Mouse (Mus musculus) hindbrain, embryonic 15.5 days (tissue): ENCODE data around the gene Cope. TPM values are rescaled to one million over a fixed set of nuclear protein-coding genes. Genes with fewer than 3 reads are reported as not detected.

Experiments
- ATAC-seq: fragments of 200-750 bp; cut with Nextera tagmentation; 2 replicates; pipeline ENCODE4 v1.8.0; 2017; ENCODE audit warnings: low read depth, moderate number of reproducible peaks, moderate TSS enrichment; ENCODE audit not compliant: low FRiP score
- H3K27ac ChIP-seq: fragments of 300-500 bp; sonication (generic); replicated peaks from 2 replicates; pipeline ENCODE4 v1.5.1; 2015; ENCODE audit warnings: mild to moderate bottlenecking, inconsistent platforms
- H3K27me3 ChIP-seq: fragments of 300-500 bp; sonication (generic); 2 replicates; pipeline ENCODE4 v1.6.1; 2015; ENCODE audit warnings: control low read depth, inconsistent platforms
- H3K36me3 ChIP-seq: fragments of 300-500 bp; sonication (generic); 2 replicates; pipeline ENCODE4 v1.6.1; 2015; ENCODE audit warnings: control low read depth, inconsistent platforms
- H3K4me1 ChIP-seq: fragments of 300-500 bp; sonication (generic); replicated peaks from 2 replicates; pipeline ENCODE4 v1.6.1; 2015; ENCODE audit warnings: control low read depth, inconsistent platforms
- H3K4me2 ChIP-seq: fragments of 300-500 bp; sonication (generic); 2 replicates; pipeline ENCODE4 v1.6.1; 2015; ENCODE audit warnings: moderate library complexity, mild to moderate bottlenecking, inconsistent platforms
- H3K4me3 ChIP-seq: fragments of 300-500 bp; sonication (generic); 2 replicates; pipeline ENCODE4 v1.5.1; 2015; ENCODE audit warnings: mild to moderate bottlenecking, inconsistent platforms
- H3K9ac ChIP-seq: fragments of 300-500 bp; sonication (generic); 2 replicates; pipeline ENCODE4 v1.6.1; 2015; ENCODE audit warnings: inconsistent platforms
- H3K9me3 ChIP-seq: fragments of 300-500 bp; sonication (generic); 2 replicates; pipeline ENCODE4 v1.6.1; 2016; ENCODE audit warnings: control low read depth, inconsistent platforms
- WGBS: fragments of 180-500 bp; shearing (Covaris S2); methylation state at CpG from one replicate; pipeline ENCODE4 v1.1.7; 2015; 5-methylcytosine and 5-hydroxymethylcytosine counted together
- polyA plus RNA-seq: library from polyadenylated mRNA; unstranded; fragments of >200 nt; fragmentation: Nextera tagmentation; extraction: Ambion mirVana; gene quantifications from 2 replicates; pipeline ENCODE4 v1.2.1, GENCODE M21; 2015

The Cope gene
- polyA plus RNA-seq, 1 experiment from 2014 or later, result 295 TPM

DNA sequence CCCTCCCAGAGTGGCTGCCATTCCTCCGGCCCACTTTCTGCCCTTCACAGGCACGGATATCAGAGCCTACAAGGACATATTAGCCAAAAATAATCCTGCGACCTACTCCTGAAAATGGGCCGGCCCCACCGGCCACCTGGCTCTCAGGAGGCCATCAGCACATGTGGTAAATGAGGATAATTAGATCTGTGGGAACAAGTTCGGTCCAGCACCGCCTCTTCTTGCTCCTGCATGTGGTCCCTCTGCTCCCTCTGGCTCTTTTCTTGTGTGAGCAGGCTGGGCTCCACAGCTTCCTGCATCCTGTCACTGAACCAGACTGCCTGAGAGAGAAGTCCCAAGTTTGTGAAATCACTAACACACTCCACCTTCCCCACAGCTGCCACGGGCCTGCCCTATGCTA lies 23.1 kb upstream of the Cope start:
- H3K4me1 ChIP-seq, result peaks cover 21% of the 10 kb centered on the region
- no peak overlapping the region for H3K9ac ChIP-seq
- no peaks in the 10 kb centered on the region for H3K9me3 ChIP-seq
- no peak overlapping the region for H3K4me2 ChIP-seq
- H3K4me3 ChIP-seq, result no peak overlapping the region
- no peak for ATAC-seq
- no peaks in the 10 kb centered on the region for H3K36me3 ChIP-seq
- WGBS, result 73% methylated on average over 8 of the region's 8 CpGs
- no peaks in the 10 kb centered on the region for H3K27me3 ChIP-seq
- H3K27ac ChIP-seq, result no peak overlapping the region

- Histone ChIP-seq H3K4me1 (peaks cover 22% of the 10 kb centered on the region), H3K4me2 (no peak overlapping the region), H3K4me3 (no peak overlapping the region), H3K36me3 (peaks cover 8% of the 10 kb centered on the region), H3K9ac (no peak overlapping the region), H3K27ac (no peak overlapping the region), H3K27me3 (no peaks in the 10 kb centered on the region), H3K9me3 (no peaks in the 10 kb centered on the region)
- no peak for ATAC-seq
- 34% methylated on average over 3 of the region's 3 CpGs for WGBS
These were observed 21.3 kb upstream of the Cope start for GRCm38 (mm10) chr8:70281001-70281400.

- Histone ChIP-seq H3K4me3 (peak within 1 kb of the TSS; percentile 75), H3K9ac (peak within 1 kb of the TSS; percentile 73), H3K4me2 (peak within 1 kb of the TSS; percentile 95), H3K27me3 (no peaks in the 10 kb centered on the region), H3K4me1 (peaks cover 22% of the 10 kb centered on the region), H3K36me3 (peaks cover 20% of the 10 kb centered on the region), H3K9me3 (no peaks in the 10 kb centered on the region), H3K27ac (peak within 1 kb of the TSS; percentile 65)
- peak; percentile 86 for ATAC-seq
- WGBS, result under 1% methylated on average over 35 of the region's 36 CpGs
These were observed 19.6 kb upstream of the Cope start, which contains the start of gene Homer3 for GRCm38 (mm10) chr8:70282603-70283135. Gene Homer3, plus strand, starts transcription at chr8:70282827.

DNA sequence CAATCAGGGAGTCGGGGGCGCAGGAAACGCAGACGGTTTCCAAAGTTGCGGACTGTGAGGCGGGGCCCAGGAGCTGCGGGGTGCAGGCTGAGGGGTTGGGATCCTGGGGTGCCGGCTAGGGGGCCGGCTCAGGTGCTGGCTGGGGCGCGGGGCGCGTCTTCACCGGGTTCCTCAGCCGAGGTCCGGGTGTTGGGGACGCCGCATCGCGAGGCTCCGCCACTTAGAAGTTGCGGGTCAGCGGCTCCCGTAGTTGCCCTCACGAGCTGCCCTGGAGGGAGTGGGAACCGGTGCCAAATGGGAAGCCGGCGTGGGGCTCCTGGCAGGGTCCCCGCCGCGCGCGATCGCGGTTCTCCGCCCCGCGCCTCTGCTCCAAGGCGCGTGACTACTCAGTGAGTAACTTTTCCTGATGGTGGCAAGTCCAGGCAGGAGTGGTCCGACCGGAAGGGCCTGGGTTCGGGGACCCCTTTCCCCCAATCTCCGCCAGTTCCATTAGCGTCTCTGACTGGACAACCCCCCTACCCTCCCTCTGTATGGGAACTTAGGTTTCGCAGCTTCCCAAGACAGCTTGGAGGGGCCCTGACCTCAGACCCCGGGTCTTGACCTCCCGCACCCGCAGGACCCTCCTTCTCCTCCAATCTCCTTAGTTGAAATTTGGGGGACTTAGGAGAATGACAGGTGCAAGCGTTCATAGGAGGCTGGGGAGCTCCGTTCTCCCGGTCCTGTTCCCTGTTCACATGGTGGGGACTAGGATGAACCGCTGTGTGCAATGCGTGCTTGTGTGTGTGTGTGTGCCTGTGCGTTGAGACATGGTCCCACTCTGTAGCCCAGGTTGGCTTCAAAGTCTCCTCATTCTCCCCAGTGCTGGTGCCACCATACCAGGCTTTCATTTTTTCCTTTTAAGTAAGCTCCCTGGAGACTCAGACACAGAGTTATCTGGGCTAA lies 18.9 kb upstream of the Cope start:
- H3K4me1 ChIP-seq, result peaks cover 22% of the 10 kb centered on the region
- H3K9me3 ChIP-seq, result no peaks in the 10 kb centered on the region
- H3K9ac ChIP-seq, result peak overlapping the region; percentile 73
- ATAC-seq, result peak; percentile 60
- H3K4me3 ChIP-seq, result peak overlapping the region; percentile 75
- no peaks in the 10 kb centered on the region for H3K27me3 ChIP-seq
- peak overlapping the region; percentile 65 for H3K27ac ChIP-seq
- under 1% methylated on average over 55 of the region's 55 CpGs for WGBS
- peaks cover 20% of the 10 kb centered on the region for H3K36me3 ChIP-seq
- peak overlapping the region; percentile 95 for H3K4me2 ChIP-seq

- no peaks in the 10 kb centered on the region for H3K9me3 ChIP-seq
- no peak overlapping the region for H3K27ac ChIP-seq
- H3K4me1 ChIP-seq, result peaks cover 22% of the 10 kb centered on the region
- WGBS, result 79% methylated on average over 5 of the region's 5 CpGs
- no peak overlapping the region for H3K9ac ChIP-seq
- peaks cover 20% of the 10 kb centered on the region for H3K36me3 ChIP-seq
- H3K4me3 ChIP-seq, result no peak overlapping the region
- no peak overlapping the region for H3K4me2 ChIP-seq
- ATAC-seq, result no peak
- no peaks in the 10 kb centered on the region for H3K27me3 ChIP-seq
These were observed 17.9 kb upstream of the Cope start for GRCm38 (mm10) chr8:70284421-70284820.

- WGBS, result 96% methylated on average over 15 of the region's 15 CpGs
- Histone ChIP-seq H3K27ac (no peak overlapping the region), H3K9me3 (no peaks in the 10 kb centered on the region), H3K4me3 (no peak overlapping the region), H3K36me3 (peaks cover 20% of the 10 kb centered on the region), H3K4me2 (no peak overlapping the region), H3K9ac (no peak overlapping the region), H3K27me3 (no peaks in the 10 kb centered on the region), H3K4me1 (peaks cover 22% of the 10 kb centered on the region)
- no peak for ATAC-seq
These were observed 17.0 kb upstream of the Cope start for GRCm38 (mm10) chr8:70285304-70285703.

DNA sequence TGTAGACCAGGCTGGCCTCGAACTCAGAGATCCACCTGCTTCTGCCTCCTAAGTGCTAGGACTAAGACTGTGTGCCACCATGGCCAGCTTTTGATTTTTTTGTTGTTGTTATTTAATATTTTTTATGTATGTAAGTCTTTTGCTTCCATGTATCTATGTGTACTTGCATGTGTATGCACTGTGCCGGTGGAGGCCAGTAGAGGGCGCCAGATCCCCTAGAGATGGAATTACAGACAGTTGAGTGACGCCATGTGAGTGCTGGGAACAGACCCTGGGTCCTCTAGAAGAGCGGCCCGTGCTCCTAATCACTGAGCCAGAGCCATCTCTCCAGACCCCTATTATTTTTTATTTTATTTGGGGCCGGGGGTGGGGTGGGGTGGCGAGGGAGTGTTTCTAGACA lies 15.6 kb upstream of the Cope start:
- H3K9ac ChIP-seq, result no peak overlapping the region
- no peak overlapping the region for H3K4me3 ChIP-seq
- H3K4me1 ChIP-seq, result peaks cover 22% of the 10 kb centered on the region
- WGBS, result 88% methylated on average over 8 of the region's 8 CpGs
- no peak for ATAC-seq
- no peak overlapping the region for H3K27ac ChIP-seq
- no peaks in the 10 kb centered on the region for H3K9me3 ChIP-seq
- H3K27me3 ChIP-seq, result no peaks in the 10 kb centered on the region
- peaks cover 24% of the 10 kb centered on the region for H3K36me3 ChIP-seq
- H3K4me2 ChIP-seq, result no peak overlapping the region

GRCm38 (mm10) chr8:70293988-70294405 lies 8.3 kb upstream of the Cope start:
- ATAC-seq, result no peak
- 66% methylated on average over 5 of the region's 5 CpGs for WGBS
- H3K4me1 ChIP-seq, result no peaks in the 10 kb centered on the region

DNA sequence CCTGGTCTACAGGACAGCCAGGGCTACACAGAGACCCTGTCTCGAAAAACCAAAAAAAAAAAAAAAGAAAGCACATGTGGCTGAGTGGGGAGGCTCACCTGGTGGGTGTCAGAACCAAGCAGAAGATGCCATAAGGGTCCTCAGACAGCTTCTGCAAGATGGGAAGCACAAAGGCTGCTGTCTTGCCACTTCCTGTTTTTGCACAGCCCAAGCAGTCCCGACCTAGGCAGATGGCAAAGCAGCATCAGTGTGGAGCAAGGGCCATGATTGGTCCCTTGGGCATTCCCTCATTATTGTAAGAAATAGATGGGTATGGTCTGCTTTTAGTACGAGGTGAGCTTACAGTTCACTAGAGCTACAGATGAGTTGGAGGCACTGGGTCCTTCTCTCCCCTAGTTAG lies 1.4 kb upstream of the Cope start:
- no peak overlapping the region for H3K27ac ChIP-seq
- H3K4me3 ChIP-seq, result no peak overlapping the region
- H3K9ac ChIP-seq, result no peak overlapping the region
- 79% methylated on average over 3 of the region's 3 CpGs for WGBS
- H3K27me3 ChIP-seq, result no peaks in the 10 kb centered on the region
- ATAC-seq, result no peak
- H3K4me1 ChIP-seq, result peaks cover 26% of the 10 kb centered on the region
- H3K9me3 ChIP-seq, result no peaks in the 10 kb centered on the region
- peaks cover 32% of the 10 kb centered on the region for H3K36me3 ChIP-seq
- H3K4me2 ChIP-seq, result no peak overlapping the region

More at GRCm38 (mm10) chr8:70293988-70294405, 8.3 kb upstream of the Cope start:
- H3K27ac ChIP-seq, result no peak overlapping the region
- no peak overlapping the region for H3K4me3 ChIP-seq
- no peak overlapping the region for H3K4me2 ChIP-seq
- H3K9ac ChIP-seq, result no peak overlapping the region
- H3K9me3 ChIP-seq, result no peaks in the 10 kb centered on the region
- no peaks in the 10 kb centered on the region for H3K27me3 ChIP-seq
- peaks cover 64% of the 10 kb centered on the region for H3K36me3 ChIP-seq

DNA sequence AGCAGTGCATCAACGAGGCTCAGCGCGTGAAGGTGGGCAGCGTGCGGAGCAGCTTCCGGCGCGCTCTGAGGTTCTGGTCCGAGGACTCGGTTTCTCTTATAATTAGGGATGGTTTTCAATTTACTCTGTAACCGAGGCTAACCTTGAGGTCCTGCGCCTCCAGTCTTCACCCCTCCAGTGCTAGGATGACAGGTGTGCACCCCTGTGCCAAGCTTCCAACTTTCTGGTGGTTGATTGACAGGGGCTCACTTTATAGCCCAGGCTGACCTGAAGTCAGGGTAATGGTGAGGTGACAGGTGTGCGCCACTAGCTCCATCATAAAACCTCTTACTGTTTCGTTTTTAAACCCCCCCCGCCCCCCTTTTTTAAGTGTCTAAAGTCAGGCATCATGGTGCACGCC lies 583 bp downstream of the Cope start:
- H3K4me2 ChIP-seq, result peak overlapping the region; percentile 84
- H3K27ac ChIP-seq, result peak overlapping the region; percentile 57
- peak overlapping the region; percentile 63 for H3K4me3 ChIP-seq
- peaks cover 26% of the 10 kb centered on the region for H3K4me1 ChIP-seq
- peak overlapping the region; percentile 64 for H3K9ac ChIP-seq
- no peaks in the 10 kb centered on the region for H3K9me3 ChIP-seq
- peak; percentile 23; the same call in 1 of the 2 replicates for ATAC-seq
- no peaks in the 10 kb centered on the region for H3K27me3 ChIP-seq
- H3K36me3 ChIP-seq, result peaks cover 25% of the 10 kb centered on the region
- WGBS, result 5% methylated on average over 16 of the region's 16 CpGs

- Histone ChIP-seq H3K4me3 (no peak overlapping the region), H3K27ac (no peak overlapping the region), H3K9ac (no peak overlapping the region), H3K4me1 (peaks cover 6% of the 10 kb centered on the region; the same call in 1 of the 2 replicates), H3K27me3 (no peaks in the 10 kb centered on the region), H3K9me3 (no peaks in the 10 kb centered on the region), H3K4me2 (no peak overlapping the region), H3K36me3 (peaks cover 61% of the 10 kb centered on the region)
- no peak for ATAC-seq
- 48% methylated on average over 2 of the region's 2 CpGs for WGBS
These were observed 7.0 kb downstream of the Cope start for GRCm38 (mm10) chr8:70309311-70309710.

DNA sequence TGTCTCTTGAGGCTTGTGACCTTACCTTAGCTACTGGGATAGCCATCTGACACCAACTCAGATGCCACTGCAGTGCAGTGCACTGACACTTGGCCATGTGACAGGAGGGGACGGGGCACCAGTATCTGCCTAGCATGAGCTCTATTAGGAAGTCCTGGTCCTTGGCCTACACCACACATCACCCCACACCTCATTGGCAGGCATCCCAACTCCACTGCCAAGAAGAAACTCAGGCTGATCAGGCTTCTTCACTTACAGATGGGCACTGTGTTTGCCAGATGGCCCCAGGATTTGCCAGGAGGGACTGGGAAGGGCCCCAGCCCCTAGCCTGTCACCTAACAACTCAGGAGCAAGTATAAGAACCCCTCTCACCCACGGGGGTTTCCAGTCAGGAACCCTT lies 11.1 kb downstream of the Cope start:
- Histone ChIP-seq H3K4me3 (no peak overlapping the region), H3K4me1 (peaks cover 40% of the 10 kb centered on the region), H3K27ac (no peak overlapping the region), H3K4me2 (no peak overlapping the region), H3K9ac (no peak overlapping the region), H3K9me3 (no peaks in the 10 kb centered on the region), H3K27me3 (no peaks in the 10 kb centered on the region), H3K36me3 (peaks cover 42% of the 10 kb centered on the region)
- whole genome bisulfite sequencing, result 94% methylated on average over 2 of the region's 2 CpGs
- no peak for ATAC-seq
